Mouse (Mus musculus) embryonic facial prominence, embryonic 13.5 days (tissue): ENCODE results near the gene Vwc2. TPM values are rescaled to one million over a fixed set of nuclear protein-coding genes. Genes with fewer than 3 reads are reported as not detected.

Experiments
- ATAC-seq: fragments of 200-750 bp; cut with Nextera tagmentation; 2 replicates; pipeline ENCODE4 v1.8.0; 2017; ENCODE audit warnings: low read depth; ENCODE audit not compliant: insufficient number of reproducible peaks, insufficient read depth, low FRiP score, low TSS enrichment
- H3K27ac ChIP-seq: fragments of 300-500 bp; sonication (generic); 2 replicates; pipeline ENCODE4 v1.5.1; 2015; ENCODE audit warnings: moderate library complexity, mild to moderate bottlenecking, inconsistent platforms
- H3K27me3 ChIP-seq: fragments of 300-500 bp; sonication (generic); 2 replicates; pipeline ENCODE4 v1.6.1; 2015; ENCODE audit warnings: mild to moderate bottlenecking, inconsistent platforms
- H3K36me3 ChIP-seq: fragments of 300-500 bp; sonication (generic); 2 replicates; pipeline ENCODE4 v1.6.1; 2015; ENCODE audit warnings: mild to moderate bottlenecking, inconsistent platforms
- H3K4me1 ChIP-seq: fragments of 300-500 bp; sonication (generic); 2 replicates; pipeline ENCODE4 v1.6.1; 2015; ENCODE audit warnings: inconsistent platforms
- H3K4me2 ChIP-seq: fragments of 300-500 bp; sonication (generic); 2 replicates; pipeline ENCODE4 v1.6.1; 2015; ENCODE audit warnings: moderate library complexity, mild to moderate bottlenecking, inconsistent platforms
- H3K4me3 ChIP-seq: fragments of 300-500 bp; sonication (generic); 2 replicates; pipeline ENCODE4 v1.5.1; 2015; ENCODE audit warnings: mild to moderate bottlenecking, inconsistent platforms
- H3K9ac ChIP-seq: fragments of 300-500 bp; sonication (generic); 2 replicates; pipeline ENCODE4 v1.6.1; 2015; ENCODE audit warnings: mild to moderate bottlenecking, inconsistent platforms
- H3K9me3 ChIP-seq: fragments of 300-500 bp; sonication (generic); 2 replicates; pipeline ENCODE4 v1.6.1; 2016; ENCODE audit warnings: inconsistent platforms
- WGBS: fragments of 180-500 bp; shearing (Covaris S2); methylation state at CpG from one replicate; pipeline ENCODE4 v1.1.7; 2015; ENCODE audit warnings: mixed read lengths; 5-methylcytosine and 5-hydroxymethylcytosine counted together
- polyA plus RNA-seq: library from polyadenylated mRNA; unstranded; fragments of >200 nt; fragmentation: Nextera tagmentation; extraction: Ambion mirVana; gene quantifications from 2 replicates; pipeline ENCODE4 v1.2.1, GENCODE M21; 2015

Gene Vwc2
- polyA plus RNA-seq, 1 experiment from 2014 or later = 1.1 TPM

GRCm38 (mm10) chr11:11242694-11243377, 128.8 kb downstream of the Vwc2 start:
- Histone ChIP-seq H3K27me3 (no peaks in the 10 kb centered on the region), H3K9ac (no peak overlapping the region), H3K4me3 (no peak overlapping the region), H3K9me3 (no peaks in the 10 kb centered on the region), H3K4me2 (no peak overlapping the region), H3K4me1 (no peaks in the 10 kb centered on the region), H3K27ac (no peak overlapping the region), H3K36me3 (no peaks in the 10 kb centered on the region)
- 45% methylated on average over 6 of the region's 6 CpGs for WGBS
- ATAC-seq = no peak; the same call in 1 of the 2 replicates

DNA sequence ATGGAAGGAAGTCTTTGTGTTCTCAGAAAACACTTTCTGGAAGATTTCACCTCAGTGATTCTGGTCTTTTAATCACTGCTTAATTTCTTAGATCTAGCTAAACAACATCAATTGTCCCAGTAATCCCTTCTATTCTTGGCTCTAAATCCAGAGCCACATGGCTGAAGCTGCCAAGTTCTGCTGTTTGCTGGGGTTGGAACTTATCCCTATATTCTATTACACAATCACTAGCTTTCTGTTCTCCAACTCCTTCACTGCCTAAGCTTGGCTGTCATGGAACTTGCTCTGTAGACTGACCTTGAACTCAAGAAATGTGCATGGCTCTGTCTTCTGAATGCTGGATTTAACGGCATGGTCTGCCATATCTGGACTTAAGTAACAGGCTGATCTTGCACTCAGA, 143.3 kb downstream of the Vwc2 start:
- Histone ChIP-seq H3K4me3 (no peak overlapping the region), H3K27ac (no peak overlapping the region), H3K4me1 (no peaks in the 10 kb centered on the region), H3K36me3 (no peaks in the 10 kb centered on the region), H3K27me3 (no peaks in the 10 kb centered on the region), H3K9me3 (no peaks in the 10 kb centered on the region), H3K9ac (no peak overlapping the region), H3K4me2 (no peak overlapping the region)
- WGBS = 87% methylated on average over 1 of the region's 1 CpGs
- no peak for ATAC-seq

DNA sequence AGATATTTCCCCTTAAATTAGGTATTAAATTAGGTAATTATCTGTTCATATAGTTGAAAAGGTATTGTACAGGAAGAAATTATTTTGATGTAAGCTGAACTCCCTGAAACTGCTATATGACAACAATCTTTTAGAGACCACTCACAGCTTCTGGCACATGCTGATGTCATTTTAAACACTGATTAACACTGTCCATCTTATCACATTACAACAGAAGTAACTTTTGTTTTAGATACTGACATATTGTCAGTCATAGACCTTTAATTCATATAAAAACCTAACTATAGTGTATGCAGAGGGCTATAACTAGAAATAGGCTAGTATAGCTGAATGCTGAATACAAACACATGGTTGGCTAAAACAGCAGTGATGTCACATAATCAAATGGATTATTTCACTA, 166.1 kb downstream of the Vwc2 start:
- no peaks in the 10 kb centered on the region for H3K9me3 ChIP-seq
- no peak overlapping the region for H3K4me2 ChIP-seq
- H3K27me3 ChIP-seq = no peaks in the 10 kb centered on the region
- H3K36me3 ChIP-seq = no peaks in the 10 kb centered on the region
- no peak overlapping the region for H3K9ac ChIP-seq
- H3K4me3 ChIP-seq = no peak overlapping the region
- H3K4me1 ChIP-seq = no peaks in the 10 kb centered on the region
- no peak for ATAC-seq
- H3K27ac ChIP-seq = no peak overlapping the region

DNA sequence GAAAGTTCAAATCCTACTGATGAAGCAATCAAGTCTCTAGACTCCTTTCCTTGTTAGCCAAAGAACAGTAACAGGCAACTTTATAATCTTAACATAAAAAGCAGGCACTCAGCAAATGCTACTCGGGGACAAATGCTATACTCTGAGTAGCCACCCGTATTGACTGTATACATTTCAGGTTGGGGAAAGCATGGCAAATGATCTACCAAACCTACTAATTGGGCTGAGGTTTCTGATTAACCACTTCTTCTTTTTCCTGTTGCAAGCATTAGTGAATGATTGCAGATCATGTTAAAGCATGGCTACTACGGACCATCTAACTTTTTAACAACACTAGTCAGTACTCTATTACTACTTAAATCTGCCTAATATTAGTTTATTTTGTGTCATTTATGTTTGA, 169.5 kb downstream of the Vwc2 start:
- no peak overlapping the region for H3K27ac ChIP-seq
- H3K4me3 ChIP-seq = no peak overlapping the region
- 80% methylated on average over 3 of the region's 3 CpGs for whole genome bisulfite sequencing
- H3K9ac ChIP-seq = no peak overlapping the region
- no peaks in the 10 kb centered on the region for H3K36me3 ChIP-seq
- H3K4me2 ChIP-seq = no peak overlapping the region
- H3K9me3 ChIP-seq = no peaks in the 10 kb centered on the region
- no peaks in the 10 kb centered on the region for H3K27me3 ChIP-seq
- no peaks in the 10 kb centered on the region for H3K4me1 ChIP-seq
- ATAC-seq = no peak
